Mouse (Mus musculus): ENCODE data around the gene Galr2.

Gene Galr2

DNA sequence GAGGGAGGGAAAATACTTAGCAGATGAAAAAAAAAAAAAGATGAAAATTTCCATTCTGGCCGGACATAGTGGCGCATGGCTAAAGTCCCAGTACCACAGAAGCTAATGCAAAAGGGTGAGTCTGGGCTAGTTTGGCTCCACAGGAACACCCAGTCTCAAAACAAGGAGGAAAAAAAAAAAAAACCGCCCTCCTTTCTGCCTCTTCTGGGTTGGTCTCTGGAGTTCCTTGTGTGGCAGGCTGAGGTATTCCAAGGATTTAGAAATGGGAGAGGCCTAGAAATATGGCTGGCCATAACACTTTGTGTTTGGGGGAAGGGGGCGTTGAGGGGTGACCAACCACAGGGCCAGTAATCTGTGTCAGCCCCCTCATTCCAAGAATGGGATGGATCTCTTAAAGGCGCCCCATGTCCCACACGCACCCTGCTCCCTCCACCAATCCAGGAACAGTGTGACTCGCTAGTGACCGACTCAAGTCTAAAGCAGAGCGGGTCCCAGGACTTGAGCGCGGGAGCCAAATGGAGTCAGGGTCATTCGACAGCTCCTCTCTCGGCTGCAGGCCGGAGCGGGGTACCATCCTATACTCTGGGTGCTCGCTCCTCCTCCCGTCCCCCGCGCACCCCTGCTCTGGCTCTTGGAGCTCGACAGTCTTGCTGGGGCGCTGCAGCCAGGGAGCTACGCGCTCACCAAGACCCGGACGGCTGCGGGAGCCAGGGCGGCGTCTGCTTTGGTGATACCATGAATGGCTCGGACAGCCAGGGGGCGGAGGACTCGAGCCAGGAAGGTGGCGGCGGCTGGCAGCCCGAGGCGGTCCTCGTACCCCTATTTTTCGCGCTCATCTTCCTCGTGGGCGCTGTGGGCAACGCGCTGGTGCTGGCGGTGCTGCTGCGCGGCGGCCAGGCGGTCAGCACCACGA is at the start of gene Galr2:
Gene Galr2, plus strand, starts transcription at position 189 of the 913 bp plus-strand sequence.
- no peak for DNase-seq

DNA sequence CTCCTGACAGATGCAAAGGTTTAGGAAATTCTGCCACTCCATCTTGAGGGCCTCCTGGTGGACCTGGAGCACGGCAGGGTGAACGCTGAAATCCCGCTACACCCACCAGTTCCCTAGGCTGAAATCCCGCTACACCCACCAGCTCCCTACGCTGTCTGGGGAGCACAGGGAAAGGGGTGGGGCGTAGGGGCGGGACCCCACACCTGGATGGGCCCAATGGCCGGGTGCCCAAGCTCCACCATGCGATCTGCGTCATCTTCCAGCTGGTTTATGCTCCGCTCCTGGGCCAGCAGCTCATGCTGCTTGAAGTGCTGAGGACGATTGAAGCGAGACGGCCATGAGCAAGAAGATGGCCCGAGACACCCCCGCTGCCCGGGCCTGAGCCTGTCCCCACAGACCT is 48.3 kb upstream of the Galr2 start:
- DNase-seq = no peak

DNA sequence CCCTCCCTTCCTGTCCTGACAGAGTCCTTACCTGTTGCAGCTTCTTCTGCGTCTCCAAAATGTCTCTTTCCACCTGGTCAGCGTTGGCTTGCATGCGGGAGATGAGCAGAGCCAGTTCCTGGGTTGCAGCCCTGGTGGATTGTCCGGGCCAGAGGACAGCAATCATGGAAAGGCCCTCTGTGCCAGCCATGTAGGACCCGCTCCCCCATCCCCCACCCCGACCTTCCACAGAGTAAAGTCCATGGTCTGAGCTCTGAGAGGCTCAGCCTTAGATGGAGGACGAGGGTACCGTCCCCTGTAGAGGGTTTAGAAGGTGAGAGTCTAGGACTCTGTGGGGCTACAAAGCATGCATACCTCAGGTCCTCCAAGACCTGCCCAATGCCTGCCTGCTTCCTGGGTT is 45.8 kb upstream of the Galr2 start:
- DNase-seq = no peak

DNA sequence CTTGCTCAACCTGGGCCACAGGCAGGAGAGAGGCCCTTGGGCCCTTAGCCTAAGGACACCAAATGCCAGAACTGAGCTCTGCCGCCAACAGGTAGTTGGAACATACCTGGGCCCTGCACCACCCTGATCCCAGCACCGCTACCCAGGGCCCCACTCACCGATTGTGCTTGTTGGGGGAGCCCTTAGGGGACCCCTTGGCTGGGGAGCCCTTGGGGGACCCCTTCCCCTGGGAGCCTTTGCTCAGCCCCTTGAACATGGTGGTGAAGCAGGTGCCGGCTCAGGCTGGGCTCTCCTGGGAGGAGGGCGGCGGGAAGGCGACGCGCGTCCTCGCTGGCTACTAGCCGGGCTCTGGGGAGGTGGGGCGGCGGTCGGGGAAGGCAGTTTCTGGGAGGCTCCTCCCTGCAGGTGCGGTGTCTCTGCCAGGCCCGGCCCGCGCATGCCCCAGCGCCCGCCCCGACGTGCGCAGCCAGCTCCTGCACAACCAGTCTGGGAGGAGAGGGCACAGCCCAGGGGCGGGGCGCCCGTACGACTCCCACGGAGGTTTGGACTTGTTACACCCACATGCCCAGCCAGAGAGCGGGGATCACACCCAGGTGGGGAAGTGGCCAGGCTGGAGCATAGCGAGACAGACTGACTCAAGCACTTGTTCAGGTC is 42.9 kb upstream of the Galr2 start, which contains the start of gene Evpl:
Gene Evpl, minus strand, starts transcription at position 336 of the 654 bp plus-strand sequence.
- DNase-seq = no peak

DNA sequence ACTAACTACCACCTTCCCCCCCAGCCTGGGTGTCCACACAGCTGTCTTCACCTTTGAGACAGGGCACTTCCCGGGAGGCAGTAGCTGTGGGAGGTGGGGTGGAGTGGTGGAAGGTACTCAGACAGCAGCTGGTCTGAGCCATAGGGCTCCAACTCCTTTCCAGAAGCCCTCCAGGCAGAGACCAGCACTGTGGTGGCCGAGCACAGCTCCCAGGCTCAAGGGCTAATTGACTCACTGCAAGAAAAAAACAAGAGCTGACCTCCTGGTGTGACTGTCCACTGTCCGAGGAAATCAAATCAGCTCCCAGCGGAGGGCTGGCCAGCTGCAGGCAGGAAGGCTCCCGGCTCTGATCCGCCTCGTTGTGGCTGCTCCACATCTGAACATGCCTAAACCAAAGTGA is 40.9 kb upstream of the Galr2 start:
- DNase-seq = no peak

DNA sequence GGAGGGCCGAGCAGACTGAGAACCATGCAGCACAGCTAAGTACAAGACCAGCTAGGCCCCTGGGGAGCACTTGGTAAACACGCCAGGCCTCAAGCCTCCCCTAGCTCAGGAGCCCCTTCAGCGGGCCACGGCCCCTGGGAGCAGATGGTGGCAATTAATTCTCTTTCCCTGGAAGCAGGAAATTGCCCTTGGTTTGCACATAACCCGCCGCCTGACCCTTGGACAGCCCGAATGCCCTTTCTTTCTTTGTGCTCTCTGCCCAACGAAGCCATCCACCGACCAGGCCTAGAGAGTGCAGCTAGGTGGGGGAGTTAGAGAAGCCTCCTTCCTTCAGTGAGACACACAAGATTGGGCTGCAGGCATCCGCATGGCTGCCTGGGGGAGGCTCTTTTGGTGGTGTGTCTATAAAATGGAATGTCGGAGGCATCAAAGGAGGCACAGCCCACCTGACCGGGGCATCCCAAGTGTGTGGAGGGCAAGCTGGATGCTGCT is 38.9 kb upstream of the Galr2 start:
- no peak for DNase-seq

DNA sequence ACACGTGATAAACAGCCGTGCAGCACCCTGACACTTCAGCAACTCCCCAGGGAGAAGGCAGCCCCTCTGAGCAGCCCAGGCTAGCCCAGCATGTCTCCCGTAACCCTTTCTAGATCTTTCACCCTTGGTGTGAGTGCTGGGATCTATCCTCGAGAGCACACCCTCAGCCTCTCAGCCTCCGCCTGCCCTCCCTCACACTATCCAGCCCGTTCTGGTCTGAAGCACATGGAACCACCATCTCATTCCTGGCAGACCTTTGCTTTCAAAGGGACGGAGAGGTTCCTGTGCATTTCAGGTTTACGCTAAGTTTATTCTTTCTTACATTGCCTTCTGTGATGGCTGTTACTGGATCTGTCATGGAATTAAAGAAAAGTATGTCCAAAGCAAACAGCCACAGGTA is 36.2 kb upstream of the Galr2 start:
- no peak for DNase-seq

DNA sequence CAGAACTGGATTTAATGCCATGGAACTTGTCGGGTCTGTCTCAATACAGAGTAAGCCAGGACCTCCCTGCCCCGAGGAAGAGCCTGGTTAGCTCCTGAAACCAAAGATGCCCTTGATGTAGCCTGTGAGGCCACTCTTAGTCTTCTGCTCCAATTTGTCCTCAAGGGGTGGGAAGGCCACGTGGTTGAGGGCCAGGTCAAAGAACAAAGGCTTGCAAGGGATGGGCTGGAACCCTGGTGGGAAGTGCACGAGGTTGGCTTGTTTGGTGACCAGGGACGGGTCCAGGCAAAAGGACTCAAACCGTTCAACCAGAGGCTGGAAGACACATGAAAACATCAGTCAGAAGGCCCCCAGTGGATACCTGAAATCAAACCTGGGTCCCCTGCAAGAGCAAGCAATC is 35.1 kb upstream of the Galr2 start:
- no peak for DNase-seq

DNA sequence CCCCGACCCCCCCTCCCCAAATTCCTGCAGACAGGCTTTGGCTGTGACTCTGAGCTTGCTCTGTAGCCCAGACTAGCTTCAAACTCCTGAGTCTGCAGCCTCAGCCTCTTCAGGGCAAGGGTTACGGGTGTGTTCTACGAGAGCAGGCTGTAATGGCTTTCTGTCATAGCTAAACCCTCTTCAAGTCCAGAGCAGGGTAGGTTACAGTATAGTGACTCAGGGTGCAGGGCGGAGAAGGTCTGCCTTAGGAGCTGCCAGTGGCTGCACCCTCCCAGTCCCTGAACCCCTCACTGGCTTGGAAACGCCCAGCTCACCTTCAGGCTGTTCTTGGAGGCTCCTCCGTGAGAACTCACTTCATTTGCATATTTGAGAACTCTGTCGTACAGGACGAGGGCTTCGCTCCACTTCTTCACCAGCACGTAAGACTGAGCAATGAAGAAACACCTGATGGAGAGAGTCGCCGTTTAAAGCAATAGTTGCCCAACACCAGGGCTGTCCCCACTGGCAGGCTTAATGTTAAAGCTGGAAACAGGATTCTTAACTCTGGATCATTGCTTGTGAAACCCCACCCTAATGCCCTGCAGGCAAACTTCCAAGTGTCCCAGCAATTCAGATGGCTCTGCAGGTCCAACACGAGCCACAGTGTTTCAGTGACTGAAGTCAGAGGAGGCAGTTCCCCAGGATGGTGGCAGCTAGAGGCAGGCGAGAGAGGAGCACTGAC is 33.1 kb upstream of the Galr2 start:
- no peak for DNase-seq

DNA sequence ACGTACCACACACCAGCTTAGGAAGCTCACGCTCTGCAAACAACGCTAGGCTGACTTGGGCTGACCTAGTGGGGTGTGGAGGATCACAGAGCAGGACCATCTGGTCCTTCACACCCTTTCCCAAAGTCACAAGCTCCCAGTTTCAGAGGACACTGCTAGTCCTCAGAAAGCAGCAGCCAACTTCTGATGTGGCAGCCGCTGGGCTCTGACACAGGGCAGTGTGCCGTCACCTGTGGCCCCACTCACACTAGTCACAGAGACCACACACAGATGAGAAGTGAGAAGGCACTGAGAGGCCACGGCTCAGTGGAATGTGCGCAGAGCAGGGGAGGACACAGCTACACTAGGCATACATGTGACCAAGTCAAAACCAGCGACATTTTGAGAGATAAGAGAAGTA is 29.8 kb upstream of the Galr2 start:
- no peak for DNase-seq

DNA sequence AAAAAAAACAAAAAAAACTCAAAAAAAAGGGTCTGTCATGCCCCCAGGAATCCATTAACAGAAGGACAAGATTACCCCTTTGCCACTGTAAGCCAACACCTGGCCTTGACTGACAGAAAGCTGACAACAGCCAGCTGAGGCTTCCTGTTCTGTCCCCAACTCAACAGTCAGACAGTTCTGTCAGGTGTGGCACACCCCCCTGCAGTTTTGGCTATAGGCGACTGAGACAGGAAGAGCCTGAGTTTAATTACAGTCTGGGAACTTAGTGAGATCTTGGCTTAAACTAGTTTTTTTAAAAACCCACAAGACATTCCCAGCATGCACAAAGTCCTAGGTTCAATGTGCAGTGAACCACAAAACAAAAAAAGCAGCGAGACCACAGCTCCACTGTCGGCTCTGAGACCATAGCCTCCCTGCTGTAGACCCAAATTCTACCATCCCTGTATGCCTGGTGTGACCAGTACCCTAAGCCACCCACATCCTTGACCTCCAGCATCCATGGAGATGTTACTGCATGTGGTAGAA is 27.6 kb upstream of the Galr2 start:
- no peak for DNase-seq

DNA sequence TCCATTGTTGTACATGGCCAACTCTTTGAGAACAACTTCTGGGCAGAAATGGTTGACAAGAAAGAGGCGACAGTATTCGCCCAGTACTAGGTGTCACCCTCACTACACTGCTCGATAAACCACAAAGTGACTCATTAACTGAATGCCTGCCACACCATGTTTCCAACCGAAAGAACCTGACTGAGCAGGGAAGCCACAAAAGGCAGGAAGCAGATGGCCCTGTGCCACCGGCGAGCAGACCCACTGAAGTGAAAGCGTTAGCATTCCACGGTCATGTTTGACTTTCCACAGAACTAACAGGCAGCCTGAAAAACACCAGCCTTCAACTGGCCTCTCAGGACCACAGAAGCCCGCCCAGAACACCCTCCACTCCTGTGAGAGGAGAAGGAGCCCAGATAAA is 26.1 kb upstream of the Galr2 start:
- no peak for DNase-seq

DNA sequence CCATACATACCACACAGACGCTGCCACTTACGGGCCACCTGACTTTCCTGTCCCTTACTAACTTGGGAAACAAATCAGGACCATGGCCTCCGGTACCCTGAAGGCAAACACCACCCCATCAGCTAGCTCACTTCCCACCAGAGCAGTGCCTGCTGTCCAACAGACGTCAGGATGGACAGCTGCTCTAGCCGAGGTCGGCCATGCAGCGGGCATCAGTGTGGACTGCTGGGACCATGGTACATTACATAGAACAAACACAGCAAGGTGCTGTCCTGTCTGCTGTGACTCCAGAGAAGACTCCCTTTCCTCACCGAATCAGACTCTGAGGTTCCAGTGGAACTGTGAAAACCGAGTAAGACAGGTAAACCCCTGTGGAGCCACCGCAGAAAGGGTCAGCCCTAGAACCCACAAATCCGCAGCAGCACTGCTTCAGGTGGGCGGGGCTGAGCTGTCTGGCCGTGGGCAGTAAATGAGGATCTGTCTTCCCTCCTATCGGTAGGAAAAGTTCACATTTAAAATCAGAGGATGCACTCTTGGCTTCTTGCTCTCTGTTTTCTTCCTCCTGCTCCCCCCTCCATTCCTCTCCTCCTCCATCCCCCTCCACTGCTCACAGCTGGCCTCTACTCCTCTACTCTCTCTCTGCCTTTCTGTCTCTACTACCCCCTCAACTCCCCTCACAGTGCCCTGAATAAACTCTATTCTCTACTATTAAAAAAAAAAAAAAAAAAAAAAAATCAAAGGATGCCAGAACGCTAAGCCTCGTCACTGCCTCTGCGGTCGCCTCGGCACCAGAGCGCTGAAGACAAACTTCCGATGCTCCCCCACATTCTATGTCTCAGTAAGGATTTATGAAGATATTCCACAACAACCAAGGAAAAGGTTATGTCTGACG is 25.4 kb upstream of the Galr2 start:
- no peak for DNase-seq

DNA sequence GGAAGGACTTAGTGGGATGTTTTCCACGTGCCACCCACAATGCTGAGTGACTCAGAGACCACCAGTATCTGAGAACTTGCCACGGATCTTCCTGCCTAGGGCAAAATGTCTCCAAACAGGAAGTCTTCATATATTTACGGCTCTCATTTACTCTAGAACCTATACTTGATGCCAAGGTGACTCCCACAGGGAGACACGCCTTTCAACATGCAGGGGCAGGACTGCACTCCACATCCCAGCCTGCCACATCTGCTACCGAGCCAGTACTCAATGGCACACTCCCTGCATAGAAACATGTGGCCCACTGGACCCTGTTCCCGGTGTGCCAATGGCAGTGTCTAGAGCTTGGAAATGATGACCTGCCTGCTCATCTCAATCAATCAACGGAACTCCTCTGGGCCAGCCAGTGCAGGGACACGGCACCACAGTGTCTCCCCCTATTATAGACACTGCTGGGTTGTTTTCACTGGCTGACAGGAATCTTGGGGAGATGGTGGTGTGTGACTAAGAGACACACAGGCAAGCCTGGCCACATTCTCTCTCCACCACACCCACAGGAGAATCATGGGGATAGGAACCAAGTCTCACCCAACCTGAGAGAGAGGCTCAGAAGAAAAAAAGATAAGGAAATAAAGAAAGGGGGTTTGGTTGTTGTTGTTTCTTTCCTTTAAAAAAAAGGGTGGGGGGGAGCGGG is 24.6 kb upstream of the Galr2 start:
- DNase-seq = no peak

DNA sequence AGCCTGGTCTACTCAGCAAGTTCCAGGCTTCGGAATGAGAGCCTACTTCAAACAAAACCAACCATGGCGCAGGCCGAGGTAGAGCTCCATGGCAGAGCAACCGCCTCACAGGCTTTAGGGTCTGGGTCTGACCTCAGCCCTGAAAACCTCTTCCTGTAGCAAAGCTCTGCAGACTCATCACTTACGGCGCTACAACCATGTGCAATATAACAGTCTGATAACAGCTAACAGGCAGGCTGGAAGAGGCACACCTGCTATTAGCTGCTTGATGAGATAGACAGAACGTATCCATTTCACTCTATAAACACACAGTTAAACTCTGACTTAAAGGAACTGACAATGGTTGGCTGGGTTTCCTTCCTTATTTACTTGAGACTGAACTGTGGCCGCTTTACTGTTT is 21.3 kb upstream of the Galr2 start:
- DNase-seq = no peak

DNA sequence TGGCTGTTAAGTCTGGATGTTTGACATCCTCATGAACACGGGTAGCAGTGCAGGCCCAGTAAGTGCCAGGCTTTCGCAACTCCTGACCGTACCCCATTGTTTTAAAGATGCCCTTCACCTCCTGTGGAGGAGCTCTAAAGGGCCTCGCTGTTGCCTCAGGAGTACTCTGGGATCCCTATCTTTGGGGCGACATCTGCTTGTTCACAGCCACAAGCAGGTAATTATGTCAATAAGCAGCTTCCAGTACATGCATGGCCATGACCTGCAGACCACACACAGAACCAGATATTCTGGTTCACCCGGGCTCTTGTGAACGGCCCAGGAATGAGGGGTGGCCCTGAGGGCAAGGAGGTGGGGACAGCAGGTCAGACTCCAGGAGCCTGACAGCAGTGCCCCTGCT is 20.5 kb upstream of the Galr2 start:
- DNase-seq = no peak

DNA sequence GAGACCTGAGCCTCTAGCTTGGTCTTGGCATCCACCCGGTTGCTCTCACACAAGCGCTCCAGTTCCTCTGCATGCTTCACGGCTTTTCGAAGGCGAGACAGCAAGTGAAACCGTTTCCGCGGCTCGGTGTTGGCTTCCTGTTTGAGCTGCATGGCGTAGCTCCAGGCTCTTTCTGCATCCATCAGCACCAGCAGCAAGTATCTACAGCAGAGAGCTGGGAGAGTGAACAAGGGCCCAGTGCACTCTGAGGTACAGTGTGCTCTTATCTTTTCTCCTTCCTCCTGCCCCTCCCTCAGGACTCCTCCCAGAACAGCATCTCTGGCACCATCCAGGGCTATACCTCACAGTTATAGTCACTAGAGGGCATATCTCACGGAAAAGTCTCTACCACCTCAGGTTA is 15.4 kb upstream of the Galr2 start:
- peak; percentile 17 for DNase-seq

DNA sequence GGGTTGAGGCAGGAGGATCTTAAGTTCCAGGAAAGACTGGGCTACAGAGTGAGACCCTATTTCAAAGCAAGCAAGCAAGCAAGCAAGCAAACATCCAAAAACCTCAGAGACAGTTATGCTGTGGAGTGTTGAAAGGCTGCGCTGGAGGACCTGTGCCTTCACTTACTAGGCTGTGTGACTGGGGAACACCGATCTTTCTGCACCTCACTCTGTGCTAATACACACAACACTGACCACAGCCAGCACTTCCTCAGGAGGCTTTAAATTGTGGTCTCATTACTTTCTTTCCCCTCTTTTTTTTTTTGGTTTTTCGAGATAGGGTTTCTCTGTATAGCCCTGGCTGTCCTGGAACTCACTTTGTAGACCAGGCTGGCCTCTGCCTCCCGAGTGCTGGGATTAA is 14.9 kb upstream of the Galr2 start:
- DNase-seq = no peak

DNA sequence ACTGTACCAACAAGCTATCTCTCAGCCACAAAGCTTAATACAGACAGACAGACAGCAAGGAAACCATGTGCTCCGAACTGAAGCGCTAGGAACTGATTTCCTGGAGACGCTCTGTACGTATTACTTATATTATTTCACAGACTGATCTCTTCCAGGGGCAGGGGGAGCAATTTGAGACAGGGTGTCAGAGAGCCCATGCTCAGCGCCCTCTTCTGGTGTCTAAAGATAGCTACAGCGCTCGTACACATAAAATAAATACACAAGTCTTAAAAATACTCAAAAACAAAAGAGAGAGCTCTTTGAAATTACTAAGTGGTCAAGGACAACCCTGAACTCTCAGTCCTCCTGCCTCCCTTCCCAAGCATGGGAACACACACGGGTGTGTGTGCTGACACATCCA is 13.1 kb upstream of the Galr2 start:
- DNase-seq = no peak

DNA sequence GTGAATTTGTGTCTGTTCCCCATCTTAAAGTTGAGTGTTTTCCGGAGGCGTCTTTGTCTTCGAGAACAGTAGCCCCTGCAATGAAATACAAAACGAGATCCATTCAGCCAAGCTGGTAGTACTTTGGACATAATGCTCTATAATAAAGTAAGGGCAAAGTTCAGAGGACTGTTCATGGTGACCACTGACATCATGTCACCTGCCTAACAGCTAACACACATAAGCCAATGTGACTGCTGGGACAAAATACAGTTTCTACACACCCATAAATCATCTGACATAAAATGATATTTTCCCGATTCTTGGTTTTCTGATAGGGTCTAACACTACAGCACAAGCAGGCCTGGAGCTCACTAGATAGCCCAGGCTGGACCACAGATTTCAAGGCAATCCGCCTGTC is 12.4 kb upstream of the Galr2 start:
- no peak for DNase-seq

DNA sequence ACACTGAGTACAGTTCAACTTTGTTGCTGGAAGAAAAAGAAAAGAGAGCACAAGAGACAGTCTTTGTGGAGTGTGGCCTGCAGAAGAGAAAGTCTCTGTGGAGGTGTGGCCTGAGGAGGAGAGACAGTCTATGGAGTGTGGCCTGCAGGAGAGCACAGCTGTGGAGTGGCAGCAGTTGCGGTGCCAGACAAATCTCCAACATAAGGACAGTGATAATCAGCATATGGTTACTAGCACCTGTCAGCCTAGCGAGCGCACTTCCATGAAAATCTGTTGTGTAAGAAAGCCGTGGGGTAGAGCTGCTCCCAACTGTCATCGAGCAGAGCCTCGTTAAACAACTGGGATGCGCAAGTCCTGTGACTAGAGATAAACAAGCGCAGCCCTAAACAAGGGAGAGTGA is 11.2 kb upstream of the Galr2 start:
- peak; percentile 31 for DNase-seq

Measured in layer of hippocampus, adult 9-11 months (tissue).